Comparison of ENCODE assay signal across 8 mouse cellular contexts in genomic region chr4:152324641-152325562, GRCm38 (mm10). TPM values are rescaled to one million over a fixed set of nuclear protein-coding genes. Genes with fewer than 3 reads are reported as not detected.
A peak's percentile ranks its signal among the peaks of the same experiment; 100 is the strongest.
DNase-seq lines count a peak whose midpoint lies in the region; ATAC-seq and TF ChIP-seq lines count a peak whose summit lies in the region.

No protein-coding gene starts in this region.

- H3K4me3 ChIP-seq in lung, adult 2 months (replicated peaks; ENCODE audit: extremely low read depth, low read depth, low read length): peak overlapping the region; percentile 61
- peak overlapping the region; percentile 98 for H3K4me3 ChIP-seq in embryonic facial prominence, embryonic 13.5 days
- peak overlapping the region; percentile 99 for H3K4me3 ChIP-seq in limb, embryonic 11.5 days (ENCODE audit: low read depth, low read length)
- H3K4me3 ChIP-seq in neural tube, embryonic 15.5 days (replicated peaks): peak overlapping the region; percentile 100

- H3K36me3 ChIP-seq in embryonic facial prominence, embryonic 13.5 days: peaks cover 20% of the 10 kb centered on the region
- peaks cover 10% of the 10 kb centered on the region for H3K36me3 ChIP-seq in limb, embryonic 11.5 days (ENCODE audit: control insufficient read depth, insufficient read depth, low read length)
- H3K36me3 ChIP-seq in neural tube, embryonic 15.5 days: peaks cover 14% of the 10 kb centered on the region

- H3K4me1 ChIP-seq in lung, adult 2 months (ENCODE audit: control insufficient read depth, insufficient read depth, low read length): peaks cover 8% of the 10 kb centered on the region
- peaks cover 14% of the 10 kb centered on the region for H3K4me1 ChIP-seq in embryonic facial prominence, embryonic 13.5 days
- peaks cover 12% of the 10 kb centered on the region for H3K4me1 ChIP-seq in limb, embryonic 11.5 days (ENCODE audit: control insufficient read depth, insufficient read depth, low read length)
- peaks cover 20% of the 10 kb centered on the region for H3K4me1 ChIP-seq in neural tube, embryonic 15.5 days

- H3K27me3 ChIP-seq in embryonic facial prominence, embryonic 13.5 days: no peaks in the 10 kb centered on the region
- no peaks in the 10 kb centered on the region for H3K27me3 ChIP-seq in limb, embryonic 11.5 days (ENCODE audit: control insufficient read depth, insufficient read depth, low read length)
- no peaks in the 10 kb centered on the region for H3K27me3 ChIP-seq in neural tube, embryonic 15.5 days (replicated peaks)

- H3K4me2 ChIP-seq in embryonic facial prominence, embryonic 13.5 days: peak overlapping the region; percentile 75
- no peak overlapping the region for H3K4me2 ChIP-seq in limb, embryonic 11.5 days (ENCODE audit: low read depth, severe bottlenecking)
- H3K4me2 ChIP-seq in neural tube, embryonic 15.5 days: peak overlapping the region; percentile 79

- H3K9me3 ChIP-seq in embryonic facial prominence, embryonic 13.5 days: no peaks in the 10 kb centered on the region
- no peaks in the 10 kb centered on the region for H3K9me3 ChIP-seq in limb, embryonic 11.5 days (ENCODE audit: control insufficient read depth, low read length)
- H3K9me3 ChIP-seq in neural tube, embryonic 15.5 days (replicated peaks): no peaks in the 10 kb centered on the region

- TF ChIP-seq CTCF in lung, adult 2 months (IDR thresholded peaks at IDR 0.05; ENCODE audit: insufficient read depth, low read length): no peak

- peak overlapping the region; percentile 98; the same call in 1 of the 2 replicates for H3K9ac ChIP-seq in embryonic facial prominence, embryonic 13.5 days
- no peak overlapping the region for H3K9ac ChIP-seq in limb, embryonic 11.5 days (ENCODE audit: low read length)
- H3K9ac ChIP-seq in neural tube, embryonic 15.5 days (replicated peaks): no peak overlapping the region

- WGBS in lung, adult 2 months: 44% methylated on average over 16 of the region's 16 CpGs
- WGBS in embryonic facial prominence, embryonic 13.5 days: 51% methylated on average over 16 of the region's 16 CpGs
- WGBS in limb, embryonic 11.5 days: 54% methylated on average over 16 of the region's 16 CpGs
- WGBS in neural tube, embryonic 15.5 days: 52% methylated on average over 16 of the region's 16 CpGs

- no peak for DNase-seq in lung, adult 2 months
- DNase-seq in lung, postnatal 36 days: no peak
- DNase-seq in limb, embryonic 11.5 days (ENCODE audit: low spot score): no peak
- DNase-seq in layer of hippocampus, postnatal 14 days (ENCODE audit: low spot score in 2 of 2): no peak
- no peak for DNase-seq in embryo, embryonic 11 days
- DNase-seq in frontal cortex, postnatal 36 days (ENCODE audit: low spot score in 2 of 2): no peak

- TF ChIP-seq POLR2A in lung, adult 2 months (IDR thresholded peaks at IDR 0.05; ENCODE audit: borderline replicate concordance, extremely low read depth, low read depth, low read length): no peak

- H3K27ac ChIP-seq in embryonic facial prominence, embryonic 13.5 days: peak overlapping the region; percentile 57; the same call in 1 of the 2 replicates
- no peak overlapping the region for H3K27ac ChIP-seq in limb, embryonic 11.5 days (replicated peaks; ENCODE audit: low read depth, low read length)
- no peak overlapping the region for H3K27ac ChIP-seq in neural tube, embryonic 15.5 days (replicated peaks)

- ATAC-seq in embryonic facial prominence, embryonic 13.5 days (ENCODE audit: insufficient number of reproducible peaks, insufficient read depth, low FRiP score, low TSS enrichment, low read depth): no peak
- ATAC-seq in limb, embryonic 11.5 days (ENCODE audit: insufficient number of reproducible peaks, low FRiP score, low TSS enrichment, low read depth): peak; percentile 49
- peak; percentile 34 for ATAC-seq in neural tube, embryonic 15.5 days (ENCODE audit: low FRiP score)

RNA-seq across cellular contexts. Expression of gene Rpl22, which starts 0.6 kb away (rescaled TPM):
- 20.3 and 43.0 TPM in 2 replicates for polyA plus RNA-seq in lung, adult 2 months (2012; rRNA removed)
- polyA plus RNA-seq in embryonic facial prominence, embryonic 13.5 days (2015; fragmentation: Nextera tagmentation; extraction: Ambion mirVana): 447 and 449 TPM in 2 replicates
- polyA plus RNA-seq in limb, embryonic 11.5 days (2014; fragmentation: Nextera tagmentation; extraction: Ambion mirVana): 453 and 467 TPM in 2 replicates
- 148 and 190 TPM in 2 replicates for polyA plus RNA-seq in neural tube, embryonic 15.5 days (2015; fragmentation: Nextera tagmentation; extraction: Ambion mirVana)
- 100 to 1,000 TPM; 227 to 233 TPM for total RNA-seq in layer of hippocampus, postnatal 14 days (2021)

RNA-seq across cellular contexts. Expression of gene Rnf207, which starts 6.1 kb away (rescaled TPM):
- polyA plus RNA-seq in lung, adult 2 months (2012; rRNA removed): 5.8 and 5.9 TPM in 2 replicates
- polyA plus RNA-seq in embryonic facial prominence, embryonic 13.5 days (2015; fragmentation: Nextera tagmentation; extraction: Ambion mirVana): 0.72 and 1.3 TPM in 2 replicates
- 0.19 and 0.92 TPM in 2 replicates for polyA plus RNA-seq in limb, embryonic 11.5 days (2014; fragmentation: Nextera tagmentation; extraction: Ambion mirVana)
- 7.8 and 12.4 TPM in 2 replicates for polyA plus RNA-seq in neural tube, embryonic 15.5 days (2015; fragmentation: Nextera tagmentation; extraction: Ambion mirVana)
- total RNA-seq in layer of hippocampus, postnatal 14 days (2021): 1 to 10 TPM; 2.6 to 6.0 TPM

RNA-seq across cellular contexts. Expression of gene Chd5, which starts 13.5 kb away (rescaled TPM):
- 0.85 and 0.99 TPM in 2 replicates for polyA plus RNA-seq in lung, adult 2 months (2012; rRNA removed)
- polyA plus RNA-seq in embryonic facial prominence, embryonic 13.5 days (2015; fragmentation: Nextera tagmentation; extraction: Ambion mirVana): 2.5 and 2.6 TPM in 2 replicates
- 0.05 TPM in 1 of 2 replicates, not detected in the other for polyA plus RNA-seq in limb, embryonic 11.5 days (2014; fragmentation: Nextera tagmentation; extraction: Ambion mirVana)
- 46.3 and 53.7 TPM in 2 replicates for polyA plus RNA-seq in neural tube, embryonic 15.5 days (2015; fragmentation: Nextera tagmentation; extraction: Ambion mirVana)
- total RNA-seq in layer of hippocampus, postnatal 14 days (2021): 100 to 1,000 TPM; 140 to 154 TPM

RNA-seq across cellular contexts. Expression of gene Icmt, which starts 27.9 kb away (rescaled TPM):
- 32.2 and 36.4 TPM in 2 replicates for polyA plus RNA-seq in lung, adult 2 months (2012; rRNA removed)
- 23.5 and 26.6 TPM in 2 replicates for polyA plus RNA-seq in embryonic facial prominence, embryonic 13.5 days (2015; fragmentation: Nextera tagmentation; extraction: Ambion mirVana)
- polyA plus RNA-seq in limb, embryonic 11.5 days (2014; fragmentation: Nextera tagmentation; extraction: Ambion mirVana): 28.3 and 29.9 TPM in 2 replicates
- 20.0 and 21.1 TPM in 2 replicates for polyA plus RNA-seq in neural tube, embryonic 15.5 days (2015; fragmentation: Nextera tagmentation; extraction: Ambion mirVana)
- 10 to 100 TPM; 33.8 to 34.6 TPM for total RNA-seq in layer of hippocampus, postnatal 14 days (2021)

RNA-seq across cellular contexts. Expression of gene Hes3, which starts 33.4 kb away (rescaled TPM):
- polyA plus RNA-seq in lung, adult 2 months (2012; rRNA removed): 0.09 TPM in 1 of 2 replicates, not detected in the other
- polyA plus RNA-seq in embryonic facial prominence, embryonic 13.5 days (2015; fragmentation: Nextera tagmentation; extraction: Ambion mirVana): not detected in 2 replicates
- not detected in 2 replicates for polyA plus RNA-seq in limb, embryonic 11.5 days (2014; fragmentation: Nextera tagmentation; extraction: Ambion mirVana)
- 0.19 and 0.29 TPM in 2 replicates for polyA plus RNA-seq in neural tube, embryonic 15.5 days (2015; fragmentation: Nextera tagmentation; extraction: Ambion mirVana)
- total RNA-seq in layer of hippocampus, postnatal 14 days (2021): not detected

Comparison
In these comparisons a context has a peak if more than half of its experiments do, and no peak if none do; other contexts are left out.
1. RNA of gene Chd5, which starts 13.5 kb away (polyA plus RNA-seq): 46.3 to 53.7 TPM in neural tube, embryonic 15.5 days; 2.5 to 2.6 TPM in embryonic facial prominence, embryonic 13.5 days, 0.85 to 0.99 TPM in lung, adult 2 months and 0.05 TPM in limb, embryonic 11.5 days; every median in the first group is over 10 times any median in the second.
2. Peak in every context shown above with its lines, with median percentiles within 50 percentile points of each other: H3K4me3 ChIP-seq.